Mouse (Mus musculus): ENCODE measurements around the gene Rab14.

DNA sequence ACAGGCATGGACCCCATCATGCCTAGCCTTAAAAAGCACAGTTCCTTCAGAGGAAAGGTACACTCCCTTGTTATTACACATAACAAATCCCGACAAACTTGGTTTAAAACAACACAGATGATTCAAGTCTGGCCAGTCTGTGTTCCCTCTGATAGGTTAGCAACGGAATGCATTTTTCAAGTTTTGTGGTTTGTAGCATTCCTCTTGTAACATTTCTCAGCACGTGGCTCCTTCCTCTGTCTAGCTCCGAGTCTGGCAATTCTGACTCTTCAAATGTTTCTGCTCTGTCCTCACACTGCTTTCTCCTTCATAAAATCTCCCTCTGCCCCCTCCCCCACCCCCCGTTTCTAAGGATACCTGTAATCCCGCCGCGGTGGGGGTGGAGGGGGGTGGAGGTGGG, 29.3 kb upstream of the Rab14 start:
- TF ChIP-seq POLR2A (IDR thresholded peaks at IDR 0.05; ENCODE audit: insufficient read length, low read depth): no peak
- peak; percentile 82 for TF ChIP-seq USF1 (IDR thresholded peaks at IDR 0.05; ENCODE audit: low read depth)
- TF ChIP-seq E2F4 (IDR thresholded peaks at IDR 0.05; ENCODE audit: insufficient read depth): no peak
- no peak for TF ChIP-seq POLR2AphosphoS2 (IDR thresholded peaks at IDR 0.05; ENCODE audit: insufficient read length, low read depth)
